Mouse (Mus musculus) limb, embryonic 10.5 days (tissue): ENCODE data around the gene Trpv2. TPM values are rescaled to one million over a fixed set of nuclear protein-coding genes. Genes with fewer than 3 reads are reported as not detected.
A peak's percentile ranks its signal among the peaks of the same experiment; 100 is the strongest.

ENCODE experiments used
- DNase-seq: peaks from one replicate; pipeline ENCODE4 v3.0.0-alpha.2; 2017; ENCODE audit warnings: low spot score
- H3K27ac ChIP-seq: fragments of 300-500 bp; sonication (generic); 2 replicates; pipeline ENCODE4 v1.5.1; 2016; ENCODE audit warnings: mild to moderate bottlenecking
- H3K27me3 ChIP-seq: fragments of 300-500 bp; sonication (generic); 2 replicates; pipeline ENCODE4 v1.6.1; 2016; ENCODE audit warnings: low read depth, mild to moderate bottlenecking; ENCODE audit not compliant: poor library complexity, severe bottlenecking
- H3K36me3 ChIP-seq: fragments of 300-500 bp; sonication (generic); 2 replicates; pipeline ENCODE4 v1.6.1; 2016; ENCODE audit warnings: mild to moderate bottlenecking, moderate library complexity
- H3K4me1 ChIP-seq: fragments of 300-500 bp; sonication (generic); 2 replicates; pipeline ENCODE4 v1.6.1; 2016
- H3K4me3 ChIP-seq: fragments of 300-500 bp; sonication (generic); 2 replicates; pipeline ENCODE4 v1.5.1; 2016; ENCODE audit warnings: mild to moderate bottlenecking, moderate library complexity
- H3K9me3 ChIP-seq: fragments of 300-500 bp; sonication (generic); replicated peaks from 2 replicates; pipeline ENCODE4 v1.6.1; 2016; ENCODE audit warnings: mild to moderate bottlenecking
- WGBS: fragments of 180-500 bp; shearing (Covaris S2); methylation state at CpG from one replicate; pipeline ENCODE4 v1.1.7; 2016; 5-methylcytosine and 5-hydroxymethylcytosine counted together
- polyA plus RNA-seq: library from polyadenylated mRNA; unstranded; fragments of >200 nt; fragmentation: Nextera tagmentation; extraction: Ambion mirVana; gene quantifications from 2 replicates; pipeline ENCODE4 v1.2.1, GENCODE M21; 2016

The Trpv2 gene
- polyA plus RNA-seq, 1 experiment from 2014 or later = 0.55 TPM

DNA sequence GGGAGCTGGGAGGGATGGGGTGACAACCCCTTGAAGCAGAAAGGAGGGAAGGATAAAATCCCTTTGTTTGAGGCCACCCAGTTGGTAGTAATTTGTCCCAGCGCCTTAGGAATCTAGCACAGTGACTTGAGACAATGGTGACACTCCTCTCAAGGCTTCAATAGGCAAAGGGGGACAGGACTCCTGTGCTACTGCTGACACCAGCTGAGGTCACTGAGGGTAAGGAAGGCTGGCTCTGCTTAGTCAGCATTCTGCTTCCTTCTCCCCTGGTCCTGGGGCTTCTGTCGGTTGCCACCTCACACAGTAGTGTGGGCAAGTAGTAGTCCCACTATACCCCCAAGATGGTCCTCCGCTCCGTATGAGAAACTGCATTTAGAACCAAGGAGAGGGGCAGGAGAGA lies 56.9 kb downstream of the Trpv2 start:
- Histone ChIP-seq H3K27me3 (no peaks in the 10 kb centered on the region), H3K36me3 (peaks cover 11% of the 10 kb centered on the region; the same call in 1 of the 2 replicates), H3K4me1 (peaks cover 58% of the 10 kb centered on the region), H3K4me3 (no peak overlapping the region), H3K9me3 (0 out of 2 replicates have a peak, but pooled peaks cover 1% of the 10 kb centered on the region), H3K27ac (peak overlapping the region; percentile 90)
- no peak for DNase-seq
- 43% methylated on average over 4 of the region's 4 CpGs for WGBS

DNA sequence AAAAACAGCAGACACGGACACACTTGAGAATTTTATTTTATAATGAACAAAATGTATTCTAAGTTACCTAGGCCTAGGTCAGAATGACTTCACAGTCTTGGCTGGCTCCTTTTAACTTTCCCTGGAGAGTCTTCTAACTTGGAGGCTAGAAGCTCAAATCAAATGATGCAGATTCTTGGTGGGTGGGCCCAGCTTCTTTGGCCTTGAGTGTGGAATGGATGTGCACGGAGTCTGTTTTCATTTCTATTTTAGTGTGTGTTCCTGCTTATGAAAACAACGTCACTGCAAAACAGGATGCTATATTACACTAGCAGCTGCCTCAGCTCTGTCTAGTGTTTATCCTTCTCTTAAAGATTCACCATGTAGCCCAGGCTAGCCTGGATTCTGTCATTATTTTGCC lies 61.1 kb downstream of the Trpv2 start:
- peaks cover 44% of the 10 kb centered on the region for H3K4me1 ChIP-seq
- DNase-seq = no peak
- H3K27me3 ChIP-seq = no peaks in the 10 kb centered on the region
- no peaks in the 10 kb centered on the region for H3K9me3 ChIP-seq
- H3K4me3 ChIP-seq = no peak overlapping the region
- H3K36me3 ChIP-seq = peaks cover 23% of the 10 kb centered on the region
- 80% methylated on average over 3 of the region's 3 CpGs for WGBS
- no peak overlapping the region for H3K27ac ChIP-seq

- peaks cover 24% of the 10 kb centered on the region for H3K36me3 ChIP-seq
- no peaks in the 10 kb centered on the region for H3K27me3 ChIP-seq
- H3K4me1 ChIP-seq = peaks cover 36% of the 10 kb centered on the region
- H3K4me3 ChIP-seq = no peak overlapping the region
- H3K9me3 ChIP-seq = no peaks in the 10 kb centered on the region
- no peak overlapping the region for H3K27ac ChIP-seq
- WGBS = 75% methylated on average over 11 of the region's 11 CpGs
- no peak for DNase-seq
These were observed 62.0 kb downstream of the Trpv2 start for GRCm38 (mm10) chr11:62636105-62636839.

- WGBS = 87% methylated on average over 3 of the region's 3 CpGs
- peaks cover 30% of the 10 kb centered on the region for H3K4me1 ChIP-seq
- no peak overlapping the region for H3K27ac ChIP-seq
- peaks cover 24% of the 10 kb centered on the region for H3K36me3 ChIP-seq
- no peaks in the 10 kb centered on the region for H3K27me3 ChIP-seq
- no peak overlapping the region for H3K4me3 ChIP-seq
- no peak for DNase-seq
- no peaks in the 10 kb centered on the region for H3K9me3 ChIP-seq
These were observed 62.5 kb downstream of the Trpv2 start for GRCm38 (mm10) chr11:62636840-62637221.

GRCm38 (mm10) chr11:62637401-62637800 lies 63.1 kb downstream of the Trpv2 start:
- Histone ChIP-seq H3K36me3 (peaks cover 24% of the 10 kb centered on the region), H3K4me1 (peaks cover 30% of the 10 kb centered on the region), H3K9me3 (no peaks in the 10 kb centered on the region), H3K4me3 (no peak overlapping the region), H3K27me3 (no peaks in the 10 kb centered on the region), H3K27ac (no peak overlapping the region)
- WGBS = 87% methylated on average over 5 of the region's 5 CpGs
- no peak for DNase-seq

GRCm38 (mm10) chr11:62637806-62638205 lies 63.5 kb downstream of the Trpv2 start:
- Histone ChIP-seq H3K4me1 (peaks cover 33% of the 10 kb centered on the region), H3K27me3 (no peaks in the 10 kb centered on the region), H3K27ac (no peak overlapping the region), H3K9me3 (no peaks in the 10 kb centered on the region), H3K36me3 (peaks cover 24% of the 10 kb centered on the region), H3K4me3 (no peak overlapping the region)
- no peak for DNase-seq
- WGBS = 87% methylated on average over 6 of the region's 6 CpGs

- H3K27me3 ChIP-seq = no peaks in the 10 kb centered on the region
- DNase-seq = no peak
- no peak overlapping the region for H3K4me3 ChIP-seq
- H3K27ac ChIP-seq = no peak overlapping the region
- peaks cover 39% of the 10 kb centered on the region for H3K4me1 ChIP-seq
- H3K36me3 ChIP-seq = peaks cover 26% of the 10 kb centered on the region
- H3K9me3 ChIP-seq = no peaks in the 10 kb centered on the region
- 94% methylated on average over 4 of the region's 4 CpGs for WGBS
These were observed 64.1 kb downstream of the Trpv2 start for GRCm38 (mm10) chr11:62638402-62638801.

DNA sequence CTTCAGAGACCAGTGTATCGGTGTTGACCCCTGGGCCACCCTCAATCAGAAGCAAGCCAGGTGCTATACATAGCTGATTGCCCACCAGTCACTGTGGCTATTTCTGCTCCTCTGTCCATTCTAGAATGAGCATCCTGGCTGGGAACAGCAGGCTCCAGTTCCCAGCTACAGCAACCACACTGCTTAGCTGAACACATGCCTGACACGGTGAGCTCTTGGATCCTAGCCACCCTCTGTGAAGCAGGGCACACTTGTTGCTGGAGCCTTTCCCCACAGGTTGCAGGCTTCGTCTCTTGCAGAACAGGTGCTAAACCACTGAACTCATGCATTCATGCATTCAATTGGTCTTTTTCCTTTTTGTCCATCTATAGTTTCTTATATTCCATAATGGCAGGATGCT lies 66.1 kb downstream of the Trpv2 start:
- DNase-seq = no peak
- H3K4me1 ChIP-seq = peaks cover 43% of the 10 kb centered on the region

DNA sequence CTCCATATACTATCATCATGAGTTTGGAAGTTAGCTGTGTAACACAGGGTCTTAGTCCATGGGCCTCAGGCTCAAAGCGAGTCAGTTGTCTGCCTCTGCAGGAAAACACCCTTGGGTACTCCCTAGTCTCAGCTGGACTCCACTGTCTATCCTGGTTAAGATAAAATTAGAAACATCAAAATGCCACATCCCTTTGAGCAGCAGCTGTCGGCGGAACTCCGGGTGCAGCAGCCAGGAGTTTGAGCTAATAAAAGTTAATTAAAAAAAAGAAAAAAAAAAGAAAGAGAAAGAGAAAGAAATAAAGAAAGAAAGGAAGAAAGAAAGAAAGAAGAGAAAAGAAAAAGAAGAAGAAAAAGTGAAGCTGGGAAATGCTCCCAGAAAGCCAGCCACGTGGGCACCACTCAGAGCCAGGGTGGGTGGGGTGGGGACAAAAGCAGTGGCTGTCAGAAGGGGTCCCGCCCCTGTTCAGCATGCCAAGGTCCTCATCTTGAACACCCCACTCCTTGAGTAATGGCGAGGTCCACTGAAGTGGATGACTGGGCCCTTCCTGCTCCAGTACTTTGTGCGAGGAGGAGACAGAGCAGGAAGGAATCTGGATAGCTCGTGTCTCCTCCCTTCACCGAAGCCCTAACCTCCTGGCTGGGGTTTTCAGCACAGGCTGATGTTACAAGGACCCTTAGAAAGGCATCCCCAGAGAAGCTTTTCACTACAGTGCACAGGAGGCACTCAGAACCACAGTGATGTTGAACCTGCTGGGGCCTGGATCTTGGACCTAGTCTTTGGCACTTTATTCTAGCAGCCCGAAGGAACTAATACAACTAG lies 67.9 kb downstream of the Trpv2 start:
- peaks cover 50% of the 10 kb centered on the region for H3K4me1 ChIP-seq
- no peak overlapping the region for H3K27ac ChIP-seq
- H3K9me3 ChIP-seq = no peaks in the 10 kb centered on the region
- H3K27me3 ChIP-seq = no peaks in the 10 kb centered on the region
- H3K4me3 ChIP-seq = no peak overlapping the region
- peaks cover 42% of the 10 kb centered on the region for H3K36me3 ChIP-seq
- DNase-seq = no peak
- WGBS = 75% methylated on average over 11 of the region's 11 CpGs

More for the DNA sequence above, 66.1 kb downstream of the Trpv2 start:
- peaks cover 45% of the 10 kb centered on the region for H3K36me3 ChIP-seq
- no peaks in the 10 kb centered on the region for H3K27me3 ChIP-seq
- WGBS = 89% methylated on average over 3 of the region's 3 CpGs
- H3K4me3 ChIP-seq = no peak overlapping the region
- H3K27ac ChIP-seq = no peak overlapping the region
- no peaks in the 10 kb centered on the region for H3K9me3 ChIP-seq

- H3K4me1 ChIP-seq = peaks cover 52% of the 10 kb centered on the region
- WGBS = 84% methylated on average over 8 of the region's 8 CpGs
- H3K27ac ChIP-seq = no peak overlapping the region
These were observed 68.8 kb downstream of the Trpv2 start for GRCm38 (mm10) chr11:62643011-62643631.

GRCm38 (mm10) chr11:62643681-62644363 lies 69.5 kb downstream of the Trpv2 start:
- Histone ChIP-seq H3K27me3 (no peaks in the 10 kb centered on the region), H3K9me3 (no peaks in the 10 kb centered on the region), H3K27ac (no peak overlapping the region), H3K4me1 (peaks cover 54% of the 10 kb centered on the region), H3K36me3 (peaks cover 34% of the 10 kb centered on the region), H3K4me3 (no peak overlapping the region)
- WGBS = 89% methylated on average over 10 of the region's 10 CpGs
- no peak for DNase-seq

More at GRCm38 (mm10) chr11:62643011-62643631, 68.8 kb downstream of the Trpv2 start:
- H3K27me3 ChIP-seq = no peaks in the 10 kb centered on the region
- DNase-seq = no peak
- peaks cover 34% of the 10 kb centered on the region for H3K36me3 ChIP-seq
- no peaks in the 10 kb centered on the region for H3K9me3 ChIP-seq
- no peak overlapping the region for H3K4me3 ChIP-seq

DNA sequence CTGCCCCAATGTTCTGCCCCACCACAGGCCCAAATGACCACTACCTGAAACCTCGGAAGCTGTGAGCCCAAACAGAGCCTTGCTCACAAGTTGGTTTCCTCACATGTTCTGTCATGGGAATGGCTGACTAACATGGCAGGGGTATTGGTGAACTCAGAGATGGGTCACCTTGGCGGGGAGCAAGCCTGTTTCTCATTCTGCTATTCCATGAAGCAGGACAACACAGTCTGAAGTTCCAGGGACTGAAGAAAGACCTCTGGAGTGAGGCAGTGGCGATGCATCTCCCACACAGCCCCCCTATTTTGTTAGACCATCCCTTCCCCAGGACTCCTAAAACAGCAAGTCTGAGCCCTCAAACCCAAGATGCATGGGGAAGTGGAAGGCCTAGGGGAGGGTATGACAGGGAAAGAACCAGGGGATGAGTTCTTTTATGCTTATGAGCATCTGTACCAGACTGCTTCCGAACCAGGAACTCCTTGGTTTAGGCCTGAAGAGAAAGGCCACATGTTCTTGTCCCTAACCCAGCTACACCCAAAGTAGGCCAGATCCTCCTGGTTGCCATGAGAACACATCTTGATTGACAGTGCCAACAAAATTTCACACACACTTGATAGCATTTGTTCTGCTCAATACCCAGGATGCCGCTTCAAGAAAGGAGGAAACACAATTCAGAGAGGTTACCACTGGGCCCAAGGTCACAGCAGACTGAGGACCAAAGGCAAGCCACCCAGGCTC lies 70.5 kb downstream of the Trpv2 start:
- DNase-seq = no peak
- H3K4me3 ChIP-seq = no peak overlapping the region
- 92% methylated on average over 5 of the region's 5 CpGs for WGBS
- no peaks in the 10 kb centered on the region for H3K27me3 ChIP-seq
- peaks cover 30% of the 10 kb centered on the region for H3K36me3 ChIP-seq
- H3K9me3 ChIP-seq = no peaks in the 10 kb centered on the region
- H3K4me1 ChIP-seq = peaks cover 62% of the 10 kb centered on the region
- peak overlapping the region; percentile 74; the same call in 1 of the 2 replicates for H3K27ac ChIP-seq
